Mouse (Mus musculus) lung, adult 2 months (tissue): Measurements from ENCODE around the gene Mark3.

Experiments
- CTCF ChIP-seq: fragments of 200-500 bp; IDR thresholded peaks from 2 replicates; pipeline ENCODE4 v1.5.1; 2011; ENCODE audit warnings: mild to moderate bottlenecking, low read length, control low read depth; ENCODE audit not compliant: insufficient read depth
- POLR2A ChIP-seq: fragments of 200-500 bp; IDR thresholded peaks from 2 replicates; pipeline ENCODE4 v1.6.1; 2011; ENCODE audit warnings: low read depth, mild to moderate bottlenecking, control low read depth, low read length, borderline replicate concordance; ENCODE audit errors: extremely low read depth

- TF ChIP-seq CTCF (0 out of 2 replicates have a peak, but pooled peaks have one; percentile 2), POLR2A (no peak)
Observed at GRCm38 (mm10) chr12:111691346-111691872, 117.1 kb downstream of the Mark3 start.
